Mouse (Mus musculus) CD4-positive, CD25-positive, alpha-beta regulatory T cell, adult 4 months (primary cell): Measurements from ENCODE around the gene Chd3. TPM values are rescaled to one million over a fixed set of nuclear protein-coding genes. Genes with fewer than 3 reads are reported as not detected.
A peak's percentile ranks its signal among the peaks of the same experiment; 100 is the strongest.

Experiments used
- ATAC-seq: one replicate; pipeline ENCODE4 v1.8.0; 2017
- polyA plus RNA-seq, 2 experiments: library from polyadenylated mRNA; unstranded; fragments of 100-300 nt; shearing (Covaris generic); gene quantifications; one replicate each; pipeline ENCODE4 v1.2.1; 2017

The Chd3 gene
- polyA plus RNA-seq, 2 experiments from 2014 or later, result 71.8 to 80.8 TPM

GRCm38 (mm10) chr11:69364376-69364775, 4.8 kb downstream of the Chd3 start:
- no peak for ATAC-seq

GRCm38 (mm10) chr11:69362479-69362878, 6.7 kb downstream of the Chd3 start:
- ATAC-seq, result no peak

GRCm38 (mm10) chr11:69362021-69362420, 7.2 kb downstream of the Chd3 start:
- ATAC-seq, result no peak

- ATAC-seq, result no peak
These were observed 11.5 kb downstream of the Chd3 start for GRCm38 (mm10) chr11:69357690-69358089.

- ATAC-seq, result no peak
These were observed 12.7 kb downstream of the Chd3 start for GRCm38 (mm10) chr11:69356544-69356943.

- ATAC-seq, result no peak
These were observed 22.8 kb downstream of the Chd3 start for GRCm38 (mm10) chr11:69346441-69346840.

GRCm38 (mm10) chr11:69340161-69341131, 28.8 kb downstream of the Chd3 start, which contains the start of gene Rnf227:
Gene Rnf227 (plus strand): TSS chr11:69340461.
- peak; percentile 81 for ATAC-seq

GRCm38 (mm10) chr11:69334796-69335195, 34.4 kb downstream of the Chd3 start:
- no peak for ATAC-seq

- no peak for ATAC-seq
These were observed 35.3 kb downstream of the Chd3 start for GRCm38 (mm10) chr11:69333922-69334321.

- no peak for ATAC-seq
These were observed 36.4 kb downstream of the Chd3 start for GRCm38 (mm10) chr11:69332713-69333253.

- ATAC-seq, result peak; percentile 94
These were observed 37.2 kb downstream of the Chd3 start for GRCm38 (mm10) chr11:69331929-69332405.

GRCm38 (mm10) chr11:69331152-69331551, 38.1 kb downstream of the Chd3 start:
- no peak for ATAC-seq

GRCm38 (mm10) chr11:69328517-69328916, 40.7 kb downstream of the Chd3 start:
- ATAC-seq, result no peak

- no peak for ATAC-seq
These were observed 41.6 kb downstream of the Chd3 start for GRCm38 (mm10) chr11:69327648-69328047.

GRCm38 (mm10) chr11:69327157-69327442, 42.1 kb downstream of the Chd3 start:
- ATAC-seq, result no peak

GRCm38 (mm10) chr11:69326408-69327156, 42.6 kb downstream of the Chd3 start:
- no peak for ATAC-seq

- ATAC-seq, result peak; percentile 67
These were observed 43.4 kb downstream of the Chd3 start, which contains the start of gene Kcnab3 for GRCm38 (mm10) chr11:69325628-69326407. Gene Kcnab3 (plus strand): TSS chr11:69326258.

GRCm38 (mm10) chr11:69324749-69325148, 44.5 kb downstream of the Chd3 start:
- no peak for ATAC-seq

GRCm38 (mm10) chr11:69323667-69324111, 45.5 kb downstream of the Chd3 start, which contains the start of the genes Cntrob and Trappc1:
Gene Cntrob (minus strand): TSS chr11:69323775.
Gene Trappc1 (plus strand): TSS chr11:69323980.
- peak; percentile 88 for ATAC-seq

- no peak for ATAC-seq
These were observed 46.3 kb downstream of the Chd3 start for GRCm38 (mm10) chr11:69322693-69323471.

- ATAC-seq, result no peak
These were observed 47.2 kb downstream of the Chd3 start for GRCm38 (mm10) chr11:69322010-69322409.
